Mouse (Mus musculus): ENCODE results near the gene Tyrp1. TPM values are rescaled to one million over a fixed set of nuclear protein-coding genes. Genes with fewer than 3 reads are reported as not detected.

The Tyrp1 gene
- polyA plus RNA-seq (2015; fragmentation: Nextera tagmentation; extraction: Ambion mirVana) = not detected in 2 replicates

- Histone ChIP-seq H3K4me2 (replicated peaks) (no peak within 1 kb of the TSS), H3K9me3 (no peaks in the 10 kb centered on the region), H3K9ac (no peak within 1 kb of the TSS), H3K4me3 (replicated peaks) (no peak within 1 kb of the TSS), H3K36me3 (no peaks in the 10 kb centered on the region), H3K4me1 (replicated peaks) (no peaks in the 10 kb centered on the region), H3K27me3 (replicated peaks) (no peaks in the 10 kb centered on the region), H3K27ac (no peak within 1 kb of the TSS)
- 57% methylated on average over 3 of the region's 3 CpGs for WGBS
- no peak for ATAC-seq
Measured at GRCm38 (mm10) chr4:80834050-80834449, at the start of gene Tyrp1. Gene Tyrp1, plus strand, starts transcription at chr4:80834123.

GRCm38 (mm10) chr4:80788339-80788738 is 45.6 kb upstream of the Tyrp1 start:
- no peak overlapping the region for H3K27ac ChIP-seq
- no peaks in the 10 kb centered on the region for H3K4me1 ChIP-seq (replicated peaks)
- H3K9ac ChIP-seq = no peak overlapping the region
- no peak for ATAC-seq
- no peaks in the 10 kb centered on the region for H3K9me3 ChIP-seq
- H3K36me3 ChIP-seq = no peaks in the 10 kb centered on the region
- no peaks in the 10 kb centered on the region for H3K27me3 ChIP-seq (replicated peaks)
- WGBS = 95% methylated on average over 1 of the region's 1 CpGs
- H3K4me2 ChIP-seq (replicated peaks) = no peak overlapping the region
- H3K4me3 ChIP-seq (replicated peaks) = no peak overlapping the region

- H3K4me2 ChIP-seq (replicated peaks) = no peak overlapping the region
- no peaks in the 10 kb centered on the region for H3K36me3 ChIP-seq
- no peaks in the 10 kb centered on the region for H3K9me3 ChIP-seq
- H3K4me3 ChIP-seq (replicated peaks) = no peak overlapping the region
- H3K9ac ChIP-seq = no peak overlapping the region
- H3K4me1 ChIP-seq (replicated peaks) = no peaks in the 10 kb centered on the region
- H3K27ac ChIP-seq = no peak overlapping the region
- H3K27me3 ChIP-seq (replicated peaks) = no peaks in the 10 kb centered on the region
- no peak for ATAC-seq
Measured at GRCm38 (mm10) chr4:80819511-80819910, 14.4 kb upstream of the Tyrp1 start.

- 83% methylated on average over 3 of the region's 3 CpGs for WGBS
- Histone ChIP-seq H3K27ac (no peak overlapping the region), H3K4me1 (replicated peaks) (no peaks in the 10 kb centered on the region), H3K9me3 (no peaks in the 10 kb centered on the region), H3K9ac (no peak overlapping the region), H3K4me2 (replicated peaks) (no peak overlapping the region), H3K4me3 (replicated peaks) (no peak overlapping the region), H3K36me3 (no peaks in the 10 kb centered on the region), H3K27me3 (replicated peaks) (no peaks in the 10 kb centered on the region)
- ATAC-seq = no peak
Measured at GRCm38 (mm10) chr4:80821945-80822344, 12.0 kb upstream of the Tyrp1 start.

- no peaks in the 10 kb centered on the region for H3K27me3 ChIP-seq (replicated peaks)
- no peaks in the 10 kb centered on the region for H3K4me1 ChIP-seq (replicated peaks)
- H3K9me3 ChIP-seq = no peaks in the 10 kb centered on the region
- H3K4me2 ChIP-seq (replicated peaks) = no peak overlapping the region
- no peaks in the 10 kb centered on the region for H3K36me3 ChIP-seq
- no peak overlapping the region for H3K4me3 ChIP-seq (replicated peaks)
- no peak overlapping the region for H3K27ac ChIP-seq
- 50% methylated on average over 2 of the region's 2 CpGs for WGBS
- H3K9ac ChIP-seq = no peak overlapping the region
- no peak for ATAC-seq
Measured at GRCm38 (mm10) chr4:80828232-80828631, 5.7 kb upstream of the Tyrp1 start.

- Histone ChIP-seq H3K27ac (no peak overlapping the region), H3K27me3 (replicated peaks) (no peaks in the 10 kb centered on the region), H3K9ac (no peak overlapping the region), H3K4me2 (replicated peaks) (no peak overlapping the region), H3K36me3 (no peaks in the 10 kb centered on the region), H3K9me3 (no peaks in the 10 kb centered on the region), H3K4me3 (replicated peaks) (no peak overlapping the region), H3K4me1 (replicated peaks) (no peaks in the 10 kb centered on the region)
- WGBS = 71% methylated on average over 4 of the region's 4 CpGs
- no peak for ATAC-seq
Measured at GRCm38 (mm10) chr4:80839317-80839716, 5.4 kb downstream of the Tyrp1 start.

GRCm38 (mm10) chr4:80841980-80842379 is 8.1 kb downstream of the Tyrp1 start:
- Histone ChIP-seq H3K36me3 (no peaks in the 10 kb centered on the region), H3K4me3 (replicated peaks) (no peak overlapping the region), H3K4me1 (replicated peaks) (no peaks in the 10 kb centered on the region), H3K4me2 (replicated peaks) (no peak overlapping the region), H3K27me3 (replicated peaks) (no peaks in the 10 kb centered on the region), H3K27ac (no peak overlapping the region), H3K9me3 (no peaks in the 10 kb centered on the region), H3K9ac (no peak overlapping the region)
- no peak for ATAC-seq
- 100% methylated on average over 1 of the region's 1 CpGs for WGBS

- H3K27me3 ChIP-seq (replicated peaks) = no peaks in the 10 kb centered on the region
- H3K4me3 ChIP-seq (replicated peaks) = no peak overlapping the region
- H3K27ac ChIP-seq = no peak overlapping the region
- H3K36me3 ChIP-seq = no peaks in the 10 kb centered on the region
- no peaks in the 10 kb centered on the region for H3K9me3 ChIP-seq
- no peak for ATAC-seq
- no peak overlapping the region for H3K4me2 ChIP-seq (replicated peaks)
- H3K4me1 ChIP-seq (replicated peaks) = no peaks in the 10 kb centered on the region
- no peak overlapping the region for H3K9ac ChIP-seq
Measured at GRCm38 (mm10) chr4:80843752-80844151, 9.8 kb downstream of the Tyrp1 start.

GRCm38 (mm10) chr4:80846052-80846451 is 12.1 kb downstream of the Tyrp1 start:
- Histone ChIP-seq H3K27me3 (replicated peaks) (no peaks in the 10 kb centered on the region), H3K4me3 (replicated peaks) (no peak overlapping the region), H3K27ac (no peak overlapping the region), H3K36me3 (no peaks in the 10 kb centered on the region), H3K9ac (no peak overlapping the region), H3K4me2 (replicated peaks) (no peak overlapping the region), H3K4me1 (replicated peaks) (no peaks in the 10 kb centered on the region), H3K9me3 (no peaks in the 10 kb centered on the region)
- no peak for ATAC-seq
- 67% methylated on average over 3 of the region's 3 CpGs for WGBS

GRCm38 (mm10) chr4:80852590-80853425 is 18.9 kb downstream of the Tyrp1 start:
- no peak overlapping the region for H3K9ac ChIP-seq
- no peak for ATAC-seq
- no peak overlapping the region for H3K4me2 ChIP-seq (replicated peaks)
- no peaks in the 10 kb centered on the region for H3K36me3 ChIP-seq
- no peaks in the 10 kb centered on the region for H3K9me3 ChIP-seq
- 74% methylated on average over 7 of the region's 7 CpGs for WGBS
- no peaks in the 10 kb centered on the region for H3K27me3 ChIP-seq (replicated peaks)
- H3K4me1 ChIP-seq (replicated peaks) = no peaks in the 10 kb centered on the region
- no peak overlapping the region for H3K4me3 ChIP-seq (replicated peaks)
- H3K27ac ChIP-seq = no peak overlapping the region

GRCm38 (mm10) chr4:80855495-80855894 is 21.6 kb downstream of the Tyrp1 start:
- no peaks in the 10 kb centered on the region for H3K27me3 ChIP-seq (replicated peaks)
- H3K27ac ChIP-seq = no peak overlapping the region
- 70% methylated on average over 9 of the region's 9 CpGs for WGBS
- H3K9me3 ChIP-seq = no peaks in the 10 kb centered on the region
- no peak overlapping the region for H3K4me3 ChIP-seq (replicated peaks)
- no peak overlapping the region for H3K9ac ChIP-seq
- ATAC-seq = no peak
- no peaks in the 10 kb centered on the region for H3K4me1 ChIP-seq (replicated peaks)
- H3K36me3 ChIP-seq = no peaks in the 10 kb centered on the region
- no peak overlapping the region for H3K4me2 ChIP-seq (replicated peaks)

- H3K9me3 ChIP-seq = no peaks in the 10 kb centered on the region
- H3K27me3 ChIP-seq (replicated peaks) = no peaks in the 10 kb centered on the region
- no peak for ATAC-seq
- H3K4me1 ChIP-seq (replicated peaks) = no peaks in the 10 kb centered on the region
- H3K9ac ChIP-seq = no peak overlapping the region
- no peak overlapping the region for H3K27ac ChIP-seq
- no peak overlapping the region for H3K4me3 ChIP-seq (replicated peaks)
- WGBS = 84% methylated on average over 9 of the region's 9 CpGs
- no peak overlapping the region for H3K4me2 ChIP-seq (replicated peaks)
- no peaks in the 10 kb centered on the region for H3K36me3 ChIP-seq
Measured at GRCm38 (mm10) chr4:80862962-80863361, 29.0 kb downstream of the Tyrp1 start.

GRCm38 (mm10) chr4:80863906-80864305 is 30.0 kb downstream of the Tyrp1 start:
- Histone ChIP-seq H3K27me3 (replicated peaks) (no peaks in the 10 kb centered on the region), H3K4me3 (replicated peaks) (no peak overlapping the region), H3K27ac (no peak overlapping the region), H3K9ac (no peak overlapping the region), H3K4me1 (replicated peaks) (no peaks in the 10 kb centered on the region), H3K9me3 (no peaks in the 10 kb centered on the region), H3K4me2 (replicated peaks) (no peak overlapping the region), H3K36me3 (no peaks in the 10 kb centered on the region)
- no peak for ATAC-seq
- 67% methylated on average over 7 of the region's 7 CpGs for WGBS
